Mouse (Mus musculus) olfactory bulb, adult 2 months (tissue): ENCODE data around the gene Ap1b1.

Experiments
- CTCF ChIP-seq: fragments of 200-500 bp; IDR thresholded peaks from 2 replicates; pipeline ENCODE4 v1.5.1; 2012; ENCODE audit warnings: low read depth, mild to moderate bottlenecking, low read length, moderate library complexity; ENCODE audit not compliant: insufficient read depth
- POLR2A ChIP-seq: fragments of 200-500 bp; IDR thresholded peaks from 2 replicates; pipeline ENCODE4 v1.6.1; 2012; ENCODE audit warnings: mild to moderate bottlenecking, low read depth, low read length, moderate library complexity; ENCODE audit not compliant: insufficient read depth

DNA sequence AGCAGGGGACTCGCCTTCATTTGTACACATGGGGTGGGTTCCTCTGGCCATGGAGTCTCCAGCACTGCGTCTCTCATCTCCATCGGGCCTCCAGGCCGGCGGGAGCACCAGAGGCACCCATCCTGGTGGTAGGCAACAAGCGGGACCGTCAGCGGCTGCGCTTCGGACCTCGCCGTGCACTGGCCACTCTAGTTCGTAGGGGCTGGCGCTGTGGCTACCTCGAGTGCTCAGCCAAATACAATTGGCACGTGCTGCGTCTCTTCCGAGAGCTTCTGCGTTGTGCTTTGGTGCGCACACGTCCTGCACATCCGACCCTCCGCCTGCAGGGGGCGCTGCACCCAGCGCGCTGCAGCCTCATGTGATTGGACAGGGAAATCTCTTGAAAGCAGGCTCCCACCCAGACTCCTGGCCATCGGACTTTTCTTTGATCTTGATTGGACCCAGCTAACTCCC, 73.1 kb downstream of the Ap1b1 start:
- TF ChIP-seq POLR2A (no peak), CTCF (peak; percentile 95)
